Mouse (Mus musculus) midbrain, embryonic 15.5 days (tissue): ENCODE measurements at regions not wholly inside any gene's neighbourhood (a gene's known extent, or its start where the extent isn't known, plus 50 kb on each side); places are given as distances from the start of the nearest gene placed in this dataset.

Source experiments
- ATAC-seq: fragments of 200-750 bp; cut with Nextera tagmentation; replicated peaks from 2 replicates; pipeline ENCODE4 v1.8.0; 2017; ENCODE audit warnings: moderate TSS enrichment
- H3K27ac ChIP-seq: fragments of 300-500 bp; sonication (generic); 2 replicates; pipeline ENCODE4 v1.5.1; 2015; ENCODE audit warnings: mild to moderate bottlenecking, inconsistent platforms
- H3K27me3 ChIP-seq: fragments of 300-500 bp; sonication (generic); replicated peaks from 2 replicates; pipeline ENCODE4 v1.6.1; 2015; ENCODE audit warnings: inconsistent platforms
- H3K36me3 ChIP-seq: fragments of 300-500 bp; sonication (generic); replicated peaks from 2 replicates; pipeline ENCODE4 v1.6.1; 2015; ENCODE audit warnings: inconsistent platforms
- H3K4me1 ChIP-seq: fragments of 300-500 bp; sonication (generic); 2 replicates; pipeline ENCODE4 v1.6.1; 2015; ENCODE audit warnings: inconsistent platforms
- H3K4me2 ChIP-seq: fragments of 300-500 bp; sonication (generic); 2 replicates; pipeline ENCODE4 v1.6.1; 2015; ENCODE audit warnings: inconsistent platforms, mild to moderate bottlenecking, moderate library complexity
- H3K4me3 ChIP-seq: fragments of 300-500 bp; sonication (generic); 2 replicates; pipeline ENCODE4 v1.5.1; 2015; ENCODE audit warnings: mild to moderate bottlenecking, inconsistent platforms
- H3K9ac ChIP-seq: fragments of 300-500 bp; sonication (generic); 2 replicates; pipeline ENCODE4 v1.6.1; 2015; ENCODE audit warnings: mild to moderate bottlenecking, inconsistent platforms
- H3K9me3 ChIP-seq: fragments of 300-500 bp; sonication (generic); 2 replicates; pipeline ENCODE4 v1.6.1; 2016; ENCODE audit warnings: inconsistent platforms
- WGBS: fragments of 180-500 bp; shearing (Covaris S2); methylation state at CpG from one replicate; pipeline ENCODE4 v1.1.7; 2015; ENCODE audit warnings: mixed read lengths; 5-methylcytosine and 5-hydroxymethylcytosine counted together

DNA sequence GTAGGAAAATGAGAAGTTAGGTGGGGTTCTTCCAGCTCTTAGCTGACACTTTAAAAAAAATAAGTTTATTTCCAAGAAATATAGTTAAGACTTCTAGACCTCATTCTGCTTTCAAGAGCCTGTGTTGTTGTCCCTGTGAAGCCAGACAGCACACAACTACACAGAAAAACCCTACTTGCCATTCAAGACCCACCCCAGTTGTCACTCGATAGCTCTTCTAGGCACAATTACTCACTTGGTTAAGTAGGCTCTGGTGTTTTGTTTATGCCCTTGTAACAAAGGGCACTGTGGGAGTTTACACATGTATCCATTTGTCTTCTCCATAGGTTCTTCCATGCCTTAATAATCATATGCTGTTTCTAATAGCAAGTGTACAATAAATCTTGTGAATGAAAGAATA lies 66.5 kb upstream of the Akirin2 start:
- Histone ChIP-seq H3K4me1 (no peaks in the 10 kb centered on the region), H3K27ac (no peak overlapping the region), H3K27me3 (no peaks in the 10 kb centered on the region), H3K9me3 (no peaks in the 10 kb centered on the region), H3K4me2 (no peak overlapping the region), H3K36me3 (no peaks in the 10 kb centered on the region), H3K9ac (no peak overlapping the region), H3K4me3 (no peak overlapping the region)
- 72% methylated on average over 1 of the region's 1 CpGs for WGBS
- no peak for ATAC-seq

DNA sequence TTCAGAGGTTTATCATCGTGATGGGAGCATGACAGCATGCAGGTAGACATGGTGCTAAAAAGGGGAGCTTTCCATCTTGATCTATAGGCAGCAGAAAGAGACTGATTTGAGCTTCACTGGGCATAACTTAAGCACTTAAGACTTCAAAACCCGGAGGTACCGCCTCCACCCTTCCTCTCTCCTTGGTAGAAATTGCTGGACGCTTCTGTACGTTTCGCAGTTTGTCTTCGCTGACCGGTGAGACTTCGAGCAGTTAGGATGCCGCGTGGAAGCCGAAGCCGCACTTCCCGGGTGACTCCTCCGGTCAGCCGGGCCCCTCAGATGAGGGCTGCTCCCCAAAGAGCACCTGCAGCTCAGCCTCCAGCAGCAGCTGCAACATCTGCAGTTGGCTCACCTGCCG lies 65.2 kb upstream of the Akirin2 start:
- H3K9ac ChIP-seq: no peak overlapping the region
- no peak overlapping the region for H3K27ac ChIP-seq
- no peaks in the 10 kb centered on the region for H3K4me1 ChIP-seq
- H3K36me3 ChIP-seq: no peaks in the 10 kb centered on the region
- no peak for ATAC-seq
- 82% methylated on average over 17 of the region's 17 CpGs for WGBS
- H3K27me3 ChIP-seq: no peaks in the 10 kb centered on the region
- H3K4me3 ChIP-seq: no peak overlapping the region
- H3K9me3 ChIP-seq: no peaks in the 10 kb centered on the region
- H3K4me2 ChIP-seq: no peak overlapping the region

DNA sequence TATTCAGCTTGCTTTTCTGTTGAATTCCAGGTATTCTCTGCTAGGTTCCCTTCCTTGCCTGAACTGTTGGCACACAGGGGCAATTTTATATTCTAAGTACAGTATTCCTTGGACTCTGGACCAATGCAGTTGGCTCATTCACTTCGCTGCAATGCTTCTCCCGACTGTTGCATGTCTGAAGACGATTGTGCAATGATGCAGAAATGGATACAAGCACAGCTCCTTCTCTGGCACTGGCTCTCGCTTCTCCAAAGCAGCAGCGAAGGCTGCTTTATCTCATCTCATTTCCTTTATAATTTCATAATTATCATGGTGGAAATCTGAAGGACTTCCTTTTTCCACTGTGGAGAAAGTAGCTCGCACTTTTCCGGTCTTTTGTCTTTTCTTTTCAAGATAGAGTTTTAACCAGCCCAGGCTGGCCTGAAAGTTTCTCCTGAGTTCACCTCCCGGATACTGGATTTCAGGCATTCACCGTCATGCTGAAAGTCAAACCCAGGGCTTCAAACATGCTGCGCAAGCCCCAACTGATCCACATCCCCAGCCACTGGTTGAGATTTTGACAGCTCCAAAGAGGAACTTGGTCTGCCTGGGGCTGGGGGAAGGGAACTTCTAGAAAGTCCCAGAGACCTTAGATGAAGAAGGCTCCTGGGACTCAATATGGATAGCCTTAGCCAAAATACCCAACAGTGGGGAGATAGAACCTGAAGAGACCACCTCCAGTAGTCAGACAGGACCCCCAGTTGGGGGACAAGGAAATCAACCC lies 55.6 kb upstream of the Akirin2 start:
- Histone ChIP-seq H3K36me3 (no peaks in the 10 kb centered on the region), H3K4me3 (no peak overlapping the region), H3K4me2 (no peak overlapping the region), H3K9me3 (no peaks in the 10 kb centered on the region), H3K27ac (no peak overlapping the region), H3K9ac (no peak overlapping the region), H3K27me3 (no peaks in the 10 kb centered on the region), H3K4me1 (no peaks in the 10 kb centered on the region)
- WGBS: 90% methylated on average over 10 of the region's 10 CpGs
- no peak for ATAC-seq

DNA sequence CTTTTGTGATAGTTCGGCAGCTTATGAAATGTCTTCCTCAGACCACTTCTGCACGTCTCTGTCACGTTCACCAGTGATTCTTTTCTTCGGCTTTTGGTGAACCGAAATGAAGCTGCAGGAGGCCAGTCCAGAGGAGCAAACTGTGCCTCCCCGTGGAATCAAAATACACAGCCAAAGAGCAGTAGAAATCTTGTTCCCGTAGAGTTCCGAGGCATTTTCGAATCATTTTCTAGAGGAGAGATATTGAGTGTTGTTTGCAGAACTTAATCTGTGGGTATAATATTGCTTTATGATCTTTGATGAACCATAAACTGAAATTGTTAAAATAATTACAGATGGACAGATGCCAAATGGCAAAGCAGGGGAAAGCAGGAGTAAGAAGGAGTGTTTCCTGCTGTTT lies 52.4 kb upstream of the Akirin2 start:
- ATAC-seq: no peak
- Histone ChIP-seq H3K4me3 (no peak overlapping the region), H3K27me3 (no peaks in the 10 kb centered on the region), H3K9me3 (no peaks in the 10 kb centered on the region), H3K4me1 (no peaks in the 10 kb centered on the region), H3K4me2 (no peak overlapping the region), H3K27ac (no peak overlapping the region), H3K36me3 (no peaks in the 10 kb centered on the region), H3K9ac (no peak overlapping the region)
- WGBS: 85% methylated on average over 9 of the region's 9 CpGs

GRCm38 (mm10) chr4:34498781-34499180 lies 52.0 kb upstream of the Akirin2 start:
- no peak for ATAC-seq
- Histone ChIP-seq H3K27ac (no peak overlapping the region), H3K4me3 (no peak overlapping the region), H3K36me3 (no peaks in the 10 kb centered on the region), H3K27me3 (no peaks in the 10 kb centered on the region), H3K4me1 (no peaks in the 10 kb centered on the region), H3K9ac (no peak overlapping the region), H3K4me2 (no peak overlapping the region), H3K9me3 (no peaks in the 10 kb centered on the region)
- 91% methylated on average over 7 of the region's 7 CpGs for WGBS

- WGBS: 95% methylated on average over 3 of the region's 3 CpGs
- Histone ChIP-seq H3K9me3 (no peaks in the 10 kb centered on the region), H3K9ac (no peak overlapping the region), H3K4me1 (no peaks in the 10 kb centered on the region), H3K27ac (no peak overlapping the region), H3K4me3 (no peak overlapping the region), H3K4me2 (no peak overlapping the region), H3K27me3 (no peaks in the 10 kb centered on the region), H3K36me3 (no peaks in the 10 kb centered on the region)
- ATAC-seq: no peak
Observed at GRCm38 (mm10) chr4:34499731-34500130, 51.0 kb upstream of the Akirin2 start.
